Mouse (Mus musculus) layer of hippocampus, adult 8-10 months (tissue): ENCODE results near the gene Prcd. TPM values are rescaled to one million over a fixed set of nuclear protein-coding genes. Genes with fewer than 3 reads are reported as not detected.
"Not testable (repeated sequence)": the region's sequence is repeated elsewhere in the genome, so short reads cannot be mapped to it uniquely, and the experiment has no call there.

ENCODE experiments used
- DNase-seq, 2 experiments: peaks; one replicate each; pipeline ENCODE4 v3.0.0; 2022; ENCODE audit warnings: low spot score in 2 of 2
- total RNA-seq, 4 experiments: library from RNA; stranded (reverse); gene quantifications; 2 replicates each; pipeline ENCODE4 v1.2.4; 2022

Prcd gene
- total RNA-seq, result 1 to 10 TPM; 4.8 to 8.5 (median 5.8) TPM

DNA sequence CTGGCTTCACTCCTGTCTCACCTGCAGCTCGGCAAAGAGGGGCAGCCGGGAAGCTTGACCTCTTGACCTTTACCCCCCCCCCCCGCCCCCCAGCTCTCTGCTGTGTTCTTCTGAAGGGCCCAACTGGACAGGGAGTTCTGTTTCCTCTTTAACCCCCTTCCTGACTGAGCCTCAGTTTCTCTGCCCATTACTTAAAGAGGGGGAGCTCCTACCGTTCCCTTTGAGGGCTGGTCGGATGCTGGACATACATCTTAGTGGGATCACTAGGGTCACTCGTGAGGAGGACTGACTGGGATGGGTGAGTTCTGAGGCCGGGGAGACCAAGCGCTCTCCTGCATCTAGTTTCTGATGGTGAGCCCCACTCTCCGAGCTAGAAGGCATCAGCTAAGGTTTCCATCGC, at the start of gene Prcd:
TSS of gene Prcd (plus strand) at position 301 of the 400 bp plus-strand sequence.
- no peak for DNase-seq

- no peak for DNase-seq
Measured at GRCm38 (mm10) chr11:116604097-116604496, 49.2 kb upstream of the Prcd start.

GRCm38 (mm10) chr11:116607717-116608116, 45.6 kb upstream of the Prcd start:
- no peak for DNase-seq

DNA sequence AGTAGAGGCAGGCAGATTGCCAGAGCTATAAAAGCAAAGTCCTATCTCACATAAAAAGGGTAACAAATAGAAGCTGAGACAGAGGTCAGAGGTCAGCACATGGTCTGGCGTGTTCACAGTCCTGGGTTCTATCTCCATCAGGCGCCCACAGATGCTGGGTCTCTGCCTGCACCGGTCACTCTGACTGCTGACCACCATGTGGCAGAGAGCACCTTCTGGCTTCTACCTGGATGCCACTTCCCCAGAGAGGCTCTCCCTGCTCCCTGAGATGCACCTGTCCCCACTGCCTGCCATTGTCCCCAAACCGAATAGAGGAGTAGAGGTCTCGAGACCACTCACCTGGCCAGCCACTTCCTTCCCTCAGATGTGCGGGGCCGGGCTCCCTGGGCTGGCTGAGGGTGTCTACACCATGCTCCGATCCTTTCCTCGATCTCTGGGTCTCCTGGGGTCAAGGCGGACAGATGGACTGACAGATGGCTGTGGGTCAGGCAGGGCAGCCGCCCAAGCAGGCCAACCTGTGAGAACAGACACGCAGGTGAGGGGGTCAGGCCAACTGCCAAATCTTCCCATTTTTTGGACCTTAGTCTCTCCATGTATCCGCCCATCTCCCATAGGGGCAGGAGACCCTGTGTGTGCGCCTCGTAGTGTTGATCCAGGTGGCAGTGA, 43.2 kb upstream of the Prcd start:
- no peak for DNase-seq

DNA sequence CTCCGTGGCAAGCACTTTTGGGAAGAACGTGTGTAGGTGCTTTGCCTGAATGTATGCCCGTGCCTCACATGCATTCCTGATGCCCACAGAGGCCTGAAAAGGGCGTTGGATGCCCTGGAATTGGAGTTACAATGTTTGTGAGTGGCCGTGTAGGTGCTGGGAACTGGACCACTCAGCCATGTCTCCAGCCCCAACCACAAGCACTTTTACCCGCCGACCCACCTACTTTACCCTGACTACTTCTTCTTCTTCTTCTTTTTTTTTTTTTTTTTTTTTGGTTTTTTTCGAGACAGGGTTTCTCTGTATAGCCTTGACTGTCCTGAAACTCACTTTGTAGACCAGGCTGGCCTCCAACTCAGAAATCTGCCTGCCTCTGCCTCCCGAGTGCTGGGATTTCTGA, 42.2 kb upstream of the Prcd start:
- DNase-seq, result not testable (repeated sequence)

GRCm38 (mm10) chr11:116611883-116612282, 41.5 kb upstream of the Prcd start:
- DNase-seq, result no peak

GRCm38 (mm10) chr11:116612554-116612953, 40.8 kb upstream of the Prcd start:
- DNase-seq, result no peak

- no peak for DNase-seq
Measured at GRCm38 (mm10) chr11:116613234-116613633, 40.1 kb upstream of the Prcd start.

DNA sequence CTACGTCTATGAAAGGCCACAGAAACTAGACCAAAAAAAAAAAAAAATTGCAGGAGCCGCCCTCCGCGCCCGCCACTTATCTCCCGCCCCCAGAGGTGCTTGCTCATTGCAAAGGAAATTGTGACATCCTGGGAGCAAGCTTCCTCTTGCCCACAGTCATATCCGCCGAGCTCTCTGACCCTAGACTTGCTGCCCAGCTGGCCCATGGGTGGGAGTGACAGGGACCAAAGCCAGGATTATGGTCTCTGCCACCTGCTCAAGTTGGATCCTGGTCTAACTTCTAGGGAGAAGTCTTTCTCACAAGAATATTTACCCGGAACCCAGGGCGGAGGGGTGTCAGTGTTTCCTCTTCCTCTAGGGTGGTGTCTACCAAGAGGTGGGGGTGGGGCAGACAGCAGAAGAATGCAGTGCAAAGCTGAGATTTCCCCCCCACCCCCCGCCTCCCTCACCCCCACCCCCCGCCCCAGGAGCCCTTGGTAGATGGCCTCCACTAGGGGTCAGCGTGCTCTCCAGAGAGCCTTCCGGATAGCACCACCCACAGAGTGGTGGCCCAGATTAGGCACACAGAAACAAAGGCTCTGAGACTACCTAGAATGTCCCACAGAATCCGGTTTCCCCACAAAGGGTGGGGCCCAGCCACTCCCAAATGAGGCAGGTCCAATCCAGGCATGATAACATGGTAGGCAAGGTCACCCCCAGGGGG, 37.4 kb upstream of the Prcd start:
- DNase-seq, result no peak

DNA sequence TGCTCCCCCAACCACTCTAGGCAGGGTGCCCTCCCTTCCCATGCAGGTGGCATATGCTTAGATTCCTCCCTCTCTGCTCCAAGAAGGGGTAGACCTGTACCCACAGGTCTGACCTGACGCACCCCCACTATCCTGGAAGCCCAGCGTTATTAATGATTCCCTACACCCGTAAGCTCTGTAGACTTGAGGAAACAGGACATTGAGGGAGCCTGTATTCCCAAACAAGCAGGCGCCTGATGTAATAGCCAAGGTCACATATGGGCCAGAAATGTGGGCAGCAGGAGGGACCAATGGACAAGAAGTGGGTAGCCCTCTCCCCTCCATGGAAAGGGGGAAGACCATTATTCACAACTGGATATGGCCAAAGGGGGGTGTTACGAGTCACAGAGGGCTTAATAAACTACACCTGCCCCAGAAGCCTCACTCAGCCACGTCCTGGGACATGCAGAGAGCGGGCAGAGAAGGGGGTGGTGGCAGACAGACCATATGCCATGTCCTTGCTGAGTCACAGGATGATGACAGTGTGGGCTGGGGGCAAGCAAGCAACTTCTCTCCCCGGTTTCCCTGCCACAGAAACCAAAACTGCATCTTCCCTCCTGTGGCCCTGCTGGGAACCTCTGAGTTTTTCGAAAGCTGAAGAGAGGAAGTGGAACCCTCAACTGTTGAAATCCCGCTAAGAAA, 36.8 kb upstream of the Prcd start:
- no peak for DNase-seq

DNA sequence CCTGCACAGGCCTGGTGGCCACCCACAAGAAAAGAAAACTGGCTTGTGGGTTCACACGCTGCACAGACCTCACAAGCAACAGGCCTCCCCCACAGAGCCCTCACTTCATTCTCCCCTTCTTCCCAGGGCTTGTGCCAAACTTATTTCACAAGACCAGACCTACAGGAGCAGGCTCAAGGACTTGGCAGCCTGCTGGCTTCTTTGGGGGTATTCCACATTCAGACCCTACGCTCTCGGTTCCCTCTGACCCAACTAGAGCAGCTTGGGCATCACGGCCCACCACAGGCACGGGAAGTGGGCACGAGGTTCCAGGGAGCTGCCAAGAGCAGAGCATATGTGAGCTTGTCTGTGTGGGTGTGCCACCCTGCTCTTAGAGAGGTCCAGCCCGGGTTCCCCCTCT, 35.7 kb upstream of the Prcd start:
- DNase-seq, result no peak

- no peak for DNase-seq
Measured at GRCm38 (mm10) chr11:116618666-116619065, 34.7 kb upstream of the Prcd start.

DNA sequence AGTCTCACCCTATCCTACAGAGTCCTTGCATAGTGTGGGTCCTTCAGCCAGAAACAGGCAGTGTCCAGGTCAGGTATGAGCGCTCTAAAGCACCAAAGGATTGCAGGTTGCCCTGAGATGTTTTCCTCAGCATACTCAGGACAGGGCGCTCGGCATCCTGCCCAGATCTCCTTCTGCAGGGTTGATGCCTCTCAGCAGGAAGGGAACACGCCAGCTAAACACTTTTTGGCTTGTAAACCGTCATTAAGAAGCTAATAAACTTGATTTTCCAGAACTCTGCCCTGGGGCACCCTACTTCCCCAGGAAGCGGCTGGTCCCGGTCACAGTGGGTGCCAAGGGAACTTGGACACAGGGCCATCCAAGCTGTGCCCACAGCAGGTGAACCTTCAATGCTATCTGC, 34.2 kb upstream of the Prcd start:
- DNase-seq, result no peak

GRCm38 (mm10) chr11:116619561-116619960, 33.8 kb upstream of the Prcd start:
- DNase-seq, result no peak

GRCm38 (mm10) chr11:116620073-116620472, 33.3 kb upstream of the Prcd start:
- DNase-seq, result no peak

- DNase-seq, result no peak
Measured at GRCm38 (mm10) chr11:116620559-116621253, 32.6 kb upstream of the Prcd start.

DNA sequence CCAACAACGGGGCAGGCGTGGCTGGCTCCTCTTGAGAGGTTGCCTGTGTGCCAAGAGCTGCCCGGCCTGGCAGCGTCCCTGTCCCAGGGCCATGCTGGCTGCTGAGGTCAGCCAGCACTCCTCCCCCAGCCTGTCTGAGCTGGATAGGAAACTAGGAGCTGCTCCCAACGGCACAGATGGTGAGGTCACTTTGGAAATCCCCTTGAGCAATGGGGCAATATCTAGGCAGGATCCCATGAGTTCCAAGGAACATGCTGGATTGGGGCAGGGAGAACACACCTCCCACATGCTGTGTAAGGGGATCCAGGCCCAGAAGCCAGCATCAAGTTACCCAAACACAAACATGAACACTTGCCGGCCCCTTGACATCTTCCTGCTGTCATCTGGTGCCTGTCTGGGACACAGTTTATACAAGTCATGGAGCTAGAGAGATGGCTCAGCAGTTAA, 32.1 kb upstream of the Prcd start:
- peak; percentile 32 to 38 for DNase-seq

DNA sequence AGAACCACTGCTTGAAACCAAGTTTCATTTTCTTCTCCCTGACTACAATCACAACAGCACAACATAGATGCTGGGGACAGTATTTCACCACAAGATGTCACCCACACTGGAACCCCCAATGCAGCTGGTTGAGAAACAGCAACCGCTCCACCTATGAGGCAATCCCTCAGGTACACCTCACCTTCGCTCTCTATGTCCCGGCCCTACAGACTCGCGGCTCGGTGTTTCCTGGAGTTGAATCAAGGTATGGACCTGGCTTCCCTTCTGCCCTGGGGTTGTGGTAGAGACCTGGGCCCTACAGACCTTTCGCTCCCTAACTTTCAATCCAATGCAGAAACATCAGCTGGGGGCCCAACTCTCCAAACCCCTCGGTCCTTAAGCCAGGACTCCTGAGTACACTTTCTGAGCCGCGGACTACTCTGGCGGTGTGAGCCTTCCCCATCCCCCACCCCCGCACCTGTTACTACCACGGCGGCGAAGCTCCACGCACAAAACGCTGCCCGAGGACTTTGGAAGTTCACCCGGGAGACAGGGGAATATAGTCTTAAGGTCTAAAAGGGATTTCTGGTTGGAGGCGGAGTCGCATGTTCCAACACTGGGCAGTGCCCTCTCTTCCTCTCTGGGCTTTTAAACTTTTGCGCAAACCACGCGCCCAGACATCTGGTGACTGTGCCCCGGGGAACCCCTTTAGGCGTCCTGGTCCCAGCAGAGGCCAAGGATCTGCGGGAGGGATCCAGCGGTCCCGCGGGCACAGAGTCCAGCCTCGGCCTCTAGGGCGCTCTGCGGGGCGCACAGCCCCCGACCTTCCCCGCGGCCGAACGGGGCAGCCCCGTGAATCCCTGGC, 29.8 kb upstream of the Prcd start:
- DNase-seq, result no peak

DNA sequence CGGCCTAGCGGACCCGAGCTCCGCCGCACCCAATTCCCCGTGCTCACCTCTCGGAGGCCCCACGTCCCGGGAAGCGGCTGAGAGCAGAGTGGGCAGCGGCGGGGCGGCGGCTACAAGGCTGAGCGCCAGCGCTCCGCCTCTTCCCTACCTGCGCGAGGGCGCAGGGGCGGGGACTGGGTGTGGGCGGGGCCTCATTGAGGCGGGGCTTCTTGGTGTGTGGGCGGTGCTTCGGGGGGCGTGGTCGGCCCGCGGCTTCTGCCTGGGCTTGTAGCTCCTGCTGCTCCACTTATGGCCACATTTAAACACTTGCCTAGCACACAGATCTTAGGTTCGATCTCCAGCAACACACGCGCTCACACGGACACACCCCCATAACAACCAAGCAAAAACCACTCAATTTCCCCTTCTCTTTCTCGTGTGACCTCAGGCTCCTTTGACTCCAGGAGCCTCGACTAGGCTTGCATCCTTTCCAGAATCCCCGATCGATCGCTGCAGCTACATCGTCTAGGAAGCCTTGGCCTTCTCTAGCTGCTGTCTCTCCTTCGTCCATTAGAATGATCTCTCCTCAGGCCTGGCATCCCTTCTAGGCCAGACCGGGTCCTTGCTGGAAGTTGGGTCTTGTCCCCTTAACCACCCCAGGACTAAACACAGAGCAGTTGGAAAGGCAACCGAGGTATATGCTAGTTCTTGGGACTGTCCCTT, 29.1 kb upstream of the Prcd start:
- no peak for DNase-seq
